Mouse (Mus musculus) urinary bladder, postnatal 14 days (tissue): ENCODE results near the gene Rmi2.

Experiments
- DNase-seq: peaks from one replicate; pipeline ENCODE4 v3.0.0; 2021; ENCODE audit warnings: low spot score

Gene Rmi2

DNA sequence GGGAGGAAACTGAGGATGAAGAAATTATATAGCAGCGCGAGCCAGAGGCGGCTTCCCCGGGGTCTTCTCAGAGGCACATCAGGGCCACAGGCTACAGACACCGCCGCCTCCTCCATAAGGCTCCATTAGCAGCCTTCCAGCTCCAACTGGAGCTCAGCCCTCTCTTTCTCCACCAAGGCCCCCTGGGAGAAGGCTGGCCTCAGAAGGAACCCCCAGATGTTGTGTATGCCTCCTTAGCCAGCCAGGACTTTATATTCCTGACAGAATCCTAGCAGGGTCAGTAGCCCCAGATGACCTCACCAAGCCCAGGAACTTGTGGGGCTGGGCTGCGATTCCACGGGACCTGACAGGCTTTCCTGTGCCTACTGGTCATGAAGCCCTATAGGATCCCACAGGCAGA lies 32.0 kb downstream of the Rmi2 start:
- DNase-seq: no peak

DNA sequence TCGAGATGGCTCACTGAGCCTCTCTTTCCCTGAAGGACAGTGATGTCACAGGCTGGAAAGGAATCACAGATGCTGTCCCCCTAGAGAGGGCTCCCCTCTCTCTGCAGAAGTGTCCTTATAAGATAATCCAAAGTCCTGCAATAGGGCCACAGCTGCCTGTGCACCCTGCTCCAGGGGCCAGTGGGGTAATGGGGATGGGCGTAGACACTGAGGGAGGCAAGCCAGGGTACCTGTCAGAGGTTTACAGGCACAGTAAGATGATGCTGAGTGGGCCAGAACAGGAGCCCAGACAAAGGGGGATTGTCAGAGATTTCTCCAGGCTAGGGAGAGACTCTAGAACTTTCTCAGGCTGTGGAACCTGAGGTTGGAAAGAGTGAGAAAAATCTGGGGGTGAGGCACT lies 32.6 kb downstream of the Rmi2 start:
- DNase-seq: no peak

- peak; percentile 74 for DNase-seq
These were observed 33.1 kb downstream of the Rmi2 start for GRCm38 (mm10) chr16:10867904-10868440.

DNA sequence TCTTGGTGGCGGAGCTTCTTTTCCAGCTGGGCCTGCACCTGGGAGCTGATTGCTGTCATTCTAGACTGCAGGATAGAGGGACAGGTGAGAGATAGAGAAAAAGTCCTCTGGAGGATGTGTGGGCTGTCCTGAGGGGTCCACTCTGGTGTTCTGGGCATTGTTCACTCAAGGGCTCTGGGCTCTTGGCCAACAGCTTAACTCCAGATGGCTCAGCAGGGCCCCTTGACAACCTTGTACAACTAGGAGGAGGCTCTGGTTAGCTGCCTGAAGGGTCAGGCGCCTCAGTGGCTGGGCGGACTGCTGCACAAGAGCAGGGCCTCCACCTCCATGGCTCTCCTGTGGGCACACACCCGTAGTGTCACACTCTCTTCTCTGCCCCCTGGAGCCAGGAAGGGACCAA lies 36.1 kb downstream of the Rmi2 start:
- DNase-seq: no peak

GRCm38 (mm10) chr16:10872825-10873360 lies 38.0 kb downstream of the Rmi2 start:
- peak; percentile 34 for DNase-seq

DNA sequence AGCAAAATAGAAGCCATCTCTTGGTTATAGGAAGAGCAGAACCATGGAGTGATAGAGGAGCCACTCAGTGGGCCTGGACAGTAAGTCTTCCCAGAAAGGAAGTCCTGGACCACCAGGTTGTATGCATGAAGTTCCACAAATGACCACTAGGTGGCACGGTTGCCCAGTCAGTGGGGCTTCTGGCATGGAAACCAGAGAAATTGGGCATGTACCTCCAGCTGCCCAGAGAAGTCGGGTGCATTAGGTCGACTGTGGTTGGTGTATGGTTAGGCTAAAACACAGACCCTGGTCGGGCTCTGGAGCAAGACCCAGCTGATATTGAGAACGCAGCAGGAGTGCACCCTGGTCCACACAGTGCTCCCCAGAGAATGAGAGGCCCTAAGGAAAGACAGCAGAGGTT lies 38.8 kb downstream of the Rmi2 start:
- peak; percentile 85 for DNase-seq

- no peak for DNase-seq
These were observed 43.4 kb downstream of the Rmi2 start for GRCm38 (mm10) chr16:10878227-10878626.

- DNase-seq: peak; percentile 63
These were observed 44.6 kb downstream of the Rmi2 start for GRCm38 (mm10) chr16:10879467-10879866.

GRCm38 (mm10) chr16:10881231-10881962 lies 46.5 kb downstream of the Rmi2 start:
- DNase-seq: no peak

DNA sequence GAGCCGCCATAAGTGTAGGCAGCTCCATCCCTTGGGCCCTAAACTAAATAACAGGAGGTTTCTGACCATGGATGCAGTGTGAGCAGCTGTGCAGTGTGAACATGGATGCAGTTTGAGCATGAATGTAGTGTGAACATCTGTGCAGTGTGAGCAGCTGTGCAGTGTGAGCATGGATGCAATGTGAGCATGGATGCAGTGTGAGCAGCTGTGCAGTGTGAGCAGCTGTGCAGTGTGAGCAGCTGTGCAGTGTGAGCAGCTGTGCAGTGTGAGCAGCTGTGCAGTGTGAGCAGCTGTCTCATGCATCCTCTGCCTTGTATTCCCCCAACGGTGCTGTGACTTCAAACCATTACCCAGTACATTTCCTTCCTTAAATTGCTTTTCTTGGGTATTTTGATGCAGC lies 52.6 kb downstream of the Rmi2 start:
- DNase-seq: no peak

DNA sequence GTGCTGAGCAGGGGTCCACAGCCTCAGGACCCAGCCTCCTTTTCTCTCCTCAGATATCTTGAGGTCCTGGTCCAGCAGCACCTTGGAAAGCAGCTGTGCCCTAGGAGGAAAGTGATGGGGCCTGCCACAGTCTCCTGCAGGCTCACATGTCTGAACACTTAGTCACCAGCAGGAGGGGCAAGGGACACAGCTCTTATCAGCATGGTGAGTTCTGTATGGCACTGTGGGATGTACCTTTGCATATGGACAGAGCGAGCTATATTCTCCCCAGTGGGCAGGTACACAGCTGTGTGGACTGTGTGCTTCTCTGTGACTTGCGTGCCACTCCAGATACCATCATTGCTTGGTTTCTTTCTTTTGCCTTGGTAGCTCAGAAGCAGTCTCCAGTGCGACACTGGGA lies 55.5 kb downstream of the Rmi2 start:
- no peak for DNase-seq

DNA sequence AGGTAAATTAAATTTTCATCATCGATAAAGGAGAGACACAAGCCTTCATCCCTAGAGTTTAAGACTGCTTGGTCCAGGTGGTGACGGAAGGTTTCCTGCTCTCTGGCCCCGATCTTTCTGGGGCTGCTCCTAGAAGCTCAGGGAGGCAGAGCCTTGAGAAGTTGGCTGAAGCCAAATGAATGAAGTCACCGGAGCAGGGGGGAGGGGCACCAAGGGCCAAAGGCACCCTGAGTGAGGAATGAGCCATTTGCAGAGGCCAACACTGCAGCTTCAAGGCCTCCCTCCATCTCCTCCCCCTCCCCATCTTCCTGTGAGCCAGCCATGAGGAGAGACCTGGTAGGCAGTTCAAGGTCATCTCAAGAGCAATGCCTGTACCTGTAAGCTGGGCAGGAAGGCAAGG lies 58.3 kb downstream of the Rmi2 start:
- no peak for DNase-seq

- DNase-seq: no peak
These were observed 61.0 kb downstream of the Rmi2 start for GRCm38 (mm10) chr16:10895906-10896305.

DNA sequence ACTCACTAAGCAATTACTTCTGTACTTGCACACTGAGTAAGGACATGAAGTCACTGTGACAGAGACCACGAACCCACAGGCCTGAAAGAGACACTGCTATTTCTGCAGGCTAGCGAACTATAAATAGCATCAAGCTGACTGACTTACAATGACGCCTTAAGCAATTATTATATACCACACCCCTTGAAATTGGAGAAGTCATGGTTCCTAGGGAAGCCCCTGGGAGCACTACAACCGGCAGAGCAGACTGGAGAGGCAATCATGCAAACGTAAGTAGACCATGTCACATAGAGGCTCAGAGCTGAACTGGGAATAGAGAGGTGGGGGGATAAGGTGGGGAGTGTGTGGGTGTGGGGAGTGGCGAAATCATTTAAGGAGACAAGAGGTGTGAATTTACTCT lies 62.5 kb downstream of the Rmi2 start:
- no peak for DNase-seq

- DNase-seq: no peak
These were observed 65.9 kb downstream of the Rmi2 start for GRCm38 (mm10) chr16:10900736-10901135.

DNA sequence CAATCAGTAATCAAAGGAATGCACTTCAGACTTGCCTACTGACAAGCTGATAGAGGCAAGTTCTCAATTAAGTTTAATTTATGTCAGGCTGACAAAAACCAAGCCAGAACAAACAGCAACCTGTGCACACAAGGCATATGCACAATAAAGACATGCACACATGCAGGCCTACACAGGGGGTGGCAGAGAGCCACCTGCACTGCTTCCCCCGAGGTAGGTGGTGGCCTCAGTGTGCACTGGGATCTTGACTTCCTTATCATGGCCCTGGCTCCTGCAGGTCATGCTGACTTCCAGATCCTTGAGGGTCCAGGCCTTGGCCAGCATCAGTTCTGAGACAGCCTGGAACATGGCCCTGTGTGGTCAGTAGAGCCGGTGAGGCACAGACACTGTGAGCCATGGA lies 67.1 kb downstream of the Rmi2 start:
- no peak for DNase-seq

DNA sequence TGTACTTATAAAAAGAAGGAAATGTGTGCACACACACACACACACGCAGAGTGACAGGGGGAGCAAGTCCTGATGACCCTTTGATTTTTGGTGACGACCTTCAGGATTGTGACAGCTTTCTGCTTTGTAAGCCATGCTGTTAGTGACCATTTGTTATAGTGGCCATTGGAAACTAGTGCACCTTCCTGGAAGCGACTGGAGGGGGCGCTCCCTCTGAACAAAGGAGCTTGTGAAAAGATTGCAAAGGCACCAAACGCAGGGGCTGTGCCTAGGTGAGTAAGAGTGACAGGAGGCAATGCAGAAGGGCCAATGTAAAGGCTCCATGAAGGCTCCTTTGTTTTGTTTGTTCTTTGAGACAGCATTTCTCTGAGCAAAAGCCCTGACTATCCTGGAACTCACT lies 68.0 kb downstream of the Rmi2 start:
- no peak for DNase-seq

- no peak for DNase-seq
These were observed 70.8 kb downstream of the Rmi2 start for GRCm38 (mm10) chr16:10905661-10906113.

- DNase-seq: no peak
These were observed 75.7 kb downstream of the Rmi2 start for GRCm38 (mm10) chr16:10910541-10910940.

GRCm38 (mm10) chr16:10911061-10911460 lies 76.2 kb downstream of the Rmi2 start:
- no peak for DNase-seq

GRCm38 (mm10) chr16:10915066-10915465 lies 80.2 kb downstream of the Rmi2 start:
- DNase-seq: no peak

- DNase-seq: no peak
These were observed 81.4 kb downstream of the Rmi2 start for GRCm38 (mm10) chr16:10916271-10916670.

DNA sequence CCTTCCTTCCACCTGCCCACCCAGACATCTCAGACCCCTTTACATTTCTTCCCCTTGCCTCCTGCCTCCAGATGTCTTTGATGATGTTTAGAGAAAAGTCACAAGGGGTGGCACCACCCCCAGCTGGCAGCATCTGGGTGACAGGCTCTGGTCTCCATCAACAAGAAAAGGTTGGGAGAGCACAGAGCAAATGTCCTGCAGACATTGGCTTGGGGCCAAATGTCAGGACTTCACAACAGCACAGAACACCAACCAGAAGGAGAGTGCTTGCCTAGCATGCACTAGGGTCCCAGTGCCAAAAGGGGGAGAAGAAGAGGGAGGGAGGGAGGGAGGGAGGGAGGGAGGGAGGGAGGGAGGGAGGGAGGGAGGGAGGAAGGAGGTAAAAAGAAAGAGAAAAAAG lies 85.0 kb downstream of the Rmi2 start:
- DNase-seq: no peak

- no peak for DNase-seq
These were observed 88.7 kb downstream of the Rmi2 start for GRCm38 (mm10) chr16:10923561-10923960.
